In the genomic region with DNA sequence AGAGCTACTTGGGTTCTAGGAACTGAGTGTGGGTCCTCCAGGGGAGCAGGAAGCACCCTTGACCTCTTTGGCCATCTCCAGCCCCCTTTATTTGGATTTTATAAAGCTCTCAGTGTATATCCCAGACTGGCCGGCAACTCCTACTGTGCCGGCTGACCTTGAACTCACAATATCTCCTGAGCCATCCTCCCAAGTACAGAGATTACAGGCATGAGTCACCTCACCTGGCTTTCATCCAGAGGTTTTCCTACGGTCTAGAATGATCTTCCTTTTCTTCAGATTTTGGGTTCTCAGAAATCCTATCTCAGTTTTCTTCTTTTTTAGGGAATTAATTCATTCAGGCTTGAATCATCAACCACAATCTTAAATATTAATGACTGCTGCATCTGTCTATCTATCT, we compare ENCODE assay signal across 29 mouse cellular contexts. TPM values are rescaled to one million over a fixed set of nuclear protein-coding genes. Genes with fewer than 3 reads are reported as not detected.
DNase-seq lines count a peak whose midpoint lies in the region; ATAC-seq and TF ChIP-seq lines count a peak whose summit lies in the region.
"Had no signal": no experiment of that assay in that cellular context is flagged by ENCODE, and none has a peak within 500 bp of the region (broad histone marks: within the 10 kb centered on the region; RNA-seq: fewer than 3 reads in every experiment).

No protein-coding gene starts in this region.

- WGBS in limb, embryonic 15.5 days = 81% methylated on average over 3 of the region's 3 CpGs
- 89% methylated on average over 3 of the region's 3 CpGs for WGBS in limb, embryonic 10.5 days
- 31% methylated on average over 3 of the region's 3 CpGs for WGBS in small intestine, adult 2 months
- WGBS in kidney, adult 2 months = 70% methylated on average over 3 of the region's 3 CpGs

- no peaks in the 10 kb centered on the region for H3K27me3 ChIP-seq in limb, embryonic 15.5 days
- H3K27me3 ChIP-seq in limb, embryonic 10.5 days (ENCODE audit: low read depth, poor library complexity, severe bottlenecking) = no peaks in the 10 kb centered on the region
- H3K27me3 ChIP-seq in small intestine, adult 2 months (ENCODE audit: control insufficient read depth, insufficient read depth, low read length) = no peaks in the 10 kb centered on the region
- no peaks in the 10 kb centered on the region for H3K27me3 ChIP-seq in kidney, adult 2 months (replicated peaks; ENCODE audit: control insufficient read depth, insufficient read depth, low read length)
- H3K27me3 ChIP-seq: forebrain, embryonic 13.5 days; heart, embryonic 13.5 days had no signal

- no peaks in the 10 kb centered on the region for H3K4me1 ChIP-seq in limb, embryonic 15.5 days
- no peaks in the 10 kb centered on the region for H3K4me1 ChIP-seq in limb, embryonic 10.5 days
- peaks cover 26% of the 10 kb centered on the region for H3K4me1 ChIP-seq in small intestine, adult 2 months (ENCODE audit: control insufficient read depth, insufficient read depth, insufficient read length, low read length)
- H3K4me1 ChIP-seq in kidney, adult 2 months (ENCODE audit: control insufficient read depth, insufficient read depth, low read length) = no peaks in the 10 kb centered on the region
- H3K4me1 ChIP-seq: forebrain, embryonic 10.5 days; forebrain, embryonic 13.5 days; heart, embryonic 10.5 days; heart, embryonic 13.5 days had no signal

- no peak overlapping the region for H3K27ac ChIP-seq in limb, embryonic 15.5 days
- no peak overlapping the region for H3K27ac ChIP-seq in limb, embryonic 10.5 days
- peak overlapping the region; percentile 92 for H3K27ac ChIP-seq in small intestine, adult 2 months (ENCODE audit: insufficient read depth, low read depth, low read length)
- no peak overlapping the region for H3K27ac ChIP-seq in kidney, adult 2 months (ENCODE audit: insufficient read depth, low read depth, low read length)
- H3K27ac ChIP-seq: forebrain, embryonic 10.5 days; forebrain, embryonic 13.5 days; heart, adult 2 months; heart, embryonic 10.5 days; heart, embryonic 13.5 days; hindbrain, embryonic 14.5 days; hindbrain, postnatal 0 days had no signal

- no peak overlapping the region for H3K4me3 ChIP-seq in limb, embryonic 15.5 days
- no peak overlapping the region for H3K4me3 ChIP-seq in limb, embryonic 10.5 days
- no peak overlapping the region for H3K4me3 ChIP-seq in small intestine, adult 2 months (ENCODE audit: low read depth, low read length)
- no peak overlapping the region for H3K4me3 ChIP-seq in kidney, adult 2 months (ENCODE audit: insufficient read depth, low read depth, low read length)
- H3K4me3 ChIP-seq: forebrain, embryonic 10.5 days; forebrain, embryonic 13.5 days; heart, adult 2 months; heart, embryonic 10.5 days; heart, embryonic 13.5 days had no signal

- TF ChIP-seq POLR2A in small intestine, adult 2 months (IDR thresholded peaks at IDR 0.05; ENCODE audit: low read depth, low read length) = no peak
- no peak for TF ChIP-seq POLR2A in kidney, adult 2 months (IDR thresholded peaks at IDR 0.05; ENCODE audit: low read depth, low read length)

- no peak for DNase-seq in limb, embryonic 10.5 days (ENCODE audit: low spot score)
- DNase-seq in adrenal gland, adult 2 months = peak; percentile 75
- peak; percentile 80 for DNase-seq in adrenal gland, postnatal 14 days
- DNase-seq in kidney, adult 2 months = no peak
- DNase-seq in right cerebral cortex, postnatal 14 days = no peak
- DNase-seq: cerebellum, adult 11 months; cerebellum, adult 2 months; cerebellum, postnatal 10 days; cerebellum, postnatal 36 days; embryo, embryonic 11 days; gastrocnemius, postnatal 10 days; gastrocnemius, postnatal 36 days; heart, adult 2 months; heart, postnatal 14 days; heart, postnatal 4 days; kidney, adult 9 months had no signal

- H3K4me2 ChIP-seq in limb, embryonic 15.5 days = no peak overlapping the region
- H3K4me2 ChIP-seq: forebrain, embryonic 13.5 days; heart, embryonic 13.5 days; hindbrain, embryonic 14.5 days had no signal

- no peaks in the 10 kb centered on the region for H3K36me3 ChIP-seq in limb, embryonic 15.5 days
- no peaks in the 10 kb centered on the region for H3K36me3 ChIP-seq in limb, embryonic 10.5 days
- no peaks in the 10 kb centered on the region for H3K36me3 ChIP-seq in small intestine, adult 2 months (ENCODE audit: control insufficient read depth, insufficient read depth, low read length)
- H3K36me3 ChIP-seq in kidney, adult 2 months (ENCODE audit: control insufficient read depth, insufficient read depth, low read length) = no peaks in the 10 kb centered on the region
- H3K36me3 ChIP-seq: forebrain, embryonic 10.5 days; heart, embryonic 10.5 days; heart, embryonic 13.5 days had no signal

- ATAC-seq in limb, embryonic 15.5 days (ENCODE audit: insufficient number of reproducible peaks, low FRiP score, low TSS enrichment, low read depth) = peak; percentile 44; the same call in 1 of the 2 replicates
- no peak for ATAC-seq in CD4-positive, CD25-positive, alpha-beta regulatory T cell, adult 4 months
- ATAC-seq: forebrain, embryonic 13.5 days; forebrain, embryonic 16.5 days; hindbrain, postnatal 0 days; inflammation-experienced regulatory T-cells, adult 6 months; intestine, postnatal 0 days had no signal

- no peak overlapping the region for H3K9ac ChIP-seq in limb, embryonic 15.5 days
- H3K9ac ChIP-seq: forebrain, embryonic 13.5 days; heart, embryonic 13.5 days; hindbrain, embryonic 14.5 days had no signal

- TF ChIP-seq CTCF in small intestine, adult 2 months (IDR thresholded peaks at IDR 0.05; ENCODE audit: extremely low read depth, insufficient read length, insufficient replicate concordance, low read depth, low read length) = no peak
- TF ChIP-seq CTCF in kidney, adult 2 months (conservative IDR thresholded peaks at IDR 0.05; ENCODE audit: insufficient read depth, insufficient read length, low read depth, low read length) = no peak

- H3K9me3 ChIP-seq in limb, embryonic 15.5 days = no peaks in the 10 kb centered on the region
- no peaks in the 10 kb centered on the region for H3K9me3 ChIP-seq in limb, embryonic 10.5 days (replicated peaks)
- H3K9me3 ChIP-seq: forebrain, embryonic 10.5 days; forebrain, embryonic 13.5 days; heart, embryonic 10.5 days; heart, embryonic 13.5 days had no signal

RNA-seq across cellular contexts. Expression of a gene that starts 14.3 kb away (rescaled TPM):
- 63.4 and 67.4 TPM in 2 replicates for polyA plus RNA-seq in limb, embryonic 15.5 days (2015; fragmentation: Nextera tagmentation; extraction: Ambion mirVana)
- polyA plus RNA-seq in limb, embryonic 10.5 days (2016; fragmentation: Nextera tagmentation; extraction: Ambion mirVana) = 48.6 and 54.2 TPM in 2 replicates
- under 1 TPM; 0.35 to 0.38 TPM for total RNA-seq in adrenal gland, adult 2 months (2021)
- 0.22 TPM in 1 of 2 replicates, not detected in the other for polyA plus RNA-seq in adrenal gland, adult 2 months (2012; rRNA removed)
- total RNA-seq in adrenal gland, postnatal 14 days (2021) = 0.41 TPM in 1 of 2 replicates, not detected in the other
- 511 and 1,756 TPM in 2 replicates for polyA plus RNA-seq in small intestine, adult 2 months (2012; rRNA removed)
- polyA plus RNA-seq in kidney, adult 2 months (2012; rRNA removed) = 59.5 and 73.8 TPM in 2 replicates
- 1 to 10 TPM; 1.5 to 3.6 TPM for polyA plus RNA-seq in CD4-positive, CD25-positive, alpha-beta regulatory T cell, adult 4 months (2017; shearing (Covaris generic))
- total RNA-seq: gastrocnemius, adult 18-20 months; gastrocnemius, postnatal 10 days; gastrocnemius, postnatal 36 days; heart, adult 2 months; heart, postnatal 4 days had no signal

RNA-seq across cellular contexts. Expression of a gene that starts 50.7 kb away (rescaled TPM):
- polyA plus RNA-seq in limb, embryonic 15.5 days (2015; fragmentation: Nextera tagmentation; extraction: Ambion mirVana) = 54.3 and 61.8 TPM in 2 replicates
- polyA plus RNA-seq in limb, embryonic 10.5 days (2016; fragmentation: Nextera tagmentation; extraction: Ambion mirVana) = 120 and 130 TPM in 2 replicates
- 10 to 100 TPM; 16.8 to 21.6 TPM for total RNA-seq in adrenal gland, adult 2 months (2021)
- 2.3 and 6.1 TPM in 2 replicates for polyA plus RNA-seq in adrenal gland, adult 2 months (2012; rRNA removed)
- 24.3 and 24.6 TPM in 2 replicates for total RNA-seq in adrenal gland, postnatal 14 days (2021)
- polyA plus RNA-seq in small intestine, adult 2 months (2012; rRNA removed) = 1.4 and 2.5 TPM in 2 replicates
- polyA plus RNA-seq in kidney, adult 2 months (2012; rRNA removed) = 6.3 and 7.4 TPM in 2 replicates
- polyA plus RNA-seq in CD4-positive, CD25-positive, alpha-beta regulatory T cell, adult 4 months (2017; shearing (Covaris generic)) = 10 to 100 TPM; 51.3 to 60.5 TPM

Comparison
In these comparisons a context has a peak if more than half of its experiments do, and no peak if none do; other contexts are left out.
1. DNase-seq: peak in adrenal gland, adult 2 months (single experiment) and adrenal gland, postnatal 14 days (single experiment); none in limb, embryonic 10.5 days (single experiment), kidney, adult 2 months (single experiment) and right cerebral cortex, postnatal 14 days (single experiment).